Mouse (Mus musculus): ENCODE data around the gene Hist1h4b.
"Not testable (repeated sequence)": the region's sequence is repeated elsewhere in the genome, so short reads cannot be mapped to it uniquely, and the experiment has no call there.

Hist1h4b gene

GRCm38 (mm10) chr13:23756790-23757189, at the start of gene Hist1h4b:
Gene Hist1h4b (plus strand): TSS chr13:23757013.
- DNase-seq (ENCODE audit: extremely low read depth, insufficient read length, low spot score): peak; percentile 97

GRCm38 (mm10) chr13:23708041-23708440, 48.8 kb upstream of the Hist1h4b start:
- DNase-seq (ENCODE audit: extremely low read depth, insufficient read length, low spot score): no peak

GRCm38 (mm10) chr13:23708654-23709053, 48.2 kb upstream of the Hist1h4b start:
- no peak for DNase-seq (ENCODE audit: extremely low read depth, insufficient read length, low spot score)

DNA sequence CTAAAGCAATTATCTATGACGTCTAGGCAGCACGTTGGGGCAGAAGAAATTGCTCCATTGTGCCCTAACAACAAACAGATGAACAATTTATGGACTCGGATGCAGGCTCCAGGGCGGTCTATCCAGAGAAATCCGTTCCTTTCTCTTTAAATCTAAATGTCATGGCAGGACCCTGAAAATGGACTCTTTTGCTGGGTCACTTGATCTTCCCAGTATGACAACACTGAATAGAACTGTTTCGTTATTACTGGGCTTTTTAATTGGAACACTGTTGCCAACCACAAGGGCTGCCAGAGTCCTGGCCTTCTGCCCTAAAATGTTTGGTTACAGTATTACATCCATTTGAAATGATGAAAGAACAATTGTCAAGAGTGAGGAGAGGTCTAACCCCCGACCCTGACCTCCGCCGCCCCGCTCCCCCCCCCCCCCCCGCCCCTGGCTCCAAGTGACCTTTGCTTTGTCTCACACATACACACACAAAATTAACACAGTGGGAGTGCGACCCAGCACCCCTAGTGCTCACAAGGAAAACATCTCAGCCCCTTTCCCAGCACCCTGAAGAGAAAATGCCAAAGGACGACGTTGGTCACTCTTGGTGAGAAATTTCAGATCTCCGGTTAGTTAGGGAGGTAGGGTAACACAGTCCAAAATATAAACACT, 47.0 kb upstream of the Hist1h4b start:
- DNase-seq (ENCODE audit: extremely low read depth, insufficient read length, low spot score): no peak

DNA sequence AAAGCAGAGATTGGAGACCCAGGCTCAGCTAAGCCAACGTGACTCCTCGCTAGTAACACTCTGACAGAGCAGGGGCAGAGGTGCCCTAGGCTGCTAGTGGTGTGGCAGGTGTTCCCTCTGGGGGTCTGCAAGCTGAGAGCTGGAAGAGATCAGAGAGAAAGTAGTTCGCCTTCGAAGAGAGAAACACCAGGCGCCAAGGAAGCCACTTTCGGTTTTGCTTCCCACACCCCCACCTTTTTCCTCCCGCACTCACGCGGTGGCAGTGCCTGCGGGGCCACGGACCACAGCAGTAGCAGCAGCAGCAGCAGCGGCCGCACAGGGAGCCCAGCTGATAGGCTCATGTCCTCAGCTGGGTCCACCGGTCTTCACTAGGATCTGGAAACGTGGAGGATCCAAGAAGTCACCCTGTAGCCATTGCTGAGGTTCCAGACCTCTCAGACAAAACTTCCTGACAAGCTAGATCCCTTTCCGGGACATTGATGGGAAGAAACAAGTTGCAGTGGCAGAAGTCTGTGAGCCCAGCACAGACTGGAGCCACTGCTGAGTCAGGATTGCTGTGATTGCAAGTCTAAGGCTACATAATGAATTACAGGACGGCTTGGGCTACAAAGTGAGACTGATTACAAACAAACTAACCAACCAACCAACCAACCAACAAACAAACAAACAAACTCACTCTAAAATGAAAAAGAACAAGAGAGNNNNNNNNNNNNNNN, 46.3 kb upstream of the Hist1h4b start, which contains the start of gene Hfe:
Gene Hfe, minus strand, starts transcription at position 481 of the 716 bp plus-strand sequence.
- peak; percentile 79 for DNase-seq (ENCODE audit: extremely low read depth, insufficient read length, low spot score)

DNA sequence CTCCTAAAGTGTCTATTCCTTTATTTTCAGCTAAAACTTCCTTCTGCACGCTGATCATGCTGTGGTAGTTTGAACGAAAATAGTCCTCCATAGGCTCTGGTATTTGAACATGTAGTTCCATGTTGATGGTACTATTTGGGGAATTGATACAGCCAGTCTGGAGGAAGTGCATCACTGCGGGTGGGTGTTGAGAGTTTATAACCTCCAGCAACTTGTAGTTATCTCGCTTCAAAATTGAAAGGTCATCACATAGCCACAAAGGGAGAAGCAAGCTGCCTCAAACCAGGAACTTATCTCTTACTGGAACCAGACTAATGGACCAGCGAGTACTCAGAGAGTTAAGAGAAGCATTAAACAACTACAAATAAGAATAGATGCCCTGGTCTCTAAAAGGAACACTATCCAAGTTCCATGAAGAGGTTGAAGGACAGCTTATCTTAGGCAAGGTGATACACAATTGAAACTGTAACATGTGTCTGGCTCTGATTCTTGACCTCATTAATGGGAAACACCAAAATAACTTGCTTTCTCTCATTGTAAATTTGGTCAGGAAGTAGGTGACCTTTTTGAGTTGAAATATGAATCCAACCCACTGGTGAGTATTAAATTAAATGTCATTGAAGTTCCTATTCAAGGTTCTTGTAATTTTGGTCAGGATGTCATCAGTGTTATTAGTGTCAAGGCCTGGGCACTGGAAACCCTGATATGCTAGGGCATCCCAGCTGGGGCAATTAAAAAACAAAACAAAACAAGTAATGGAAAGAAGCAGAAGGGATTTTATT, 40.4 kb upstream of the Hist1h4b start:
- no peak for DNase-seq (ENCODE audit: extremely low read depth, insufficient read length, low spot score)

- no peak for DNase-seq (ENCODE audit: extremely low read depth, insufficient read length, low spot score)
Measured at GRCm38 (mm10) chr13:23717176-23717575, 39.6 kb upstream of the Hist1h4b start.

GRCm38 (mm10) chr13:23717593-23718245, 39.1 kb upstream of the Hist1h4b start:
- DNase-seq (ENCODE audit: extremely low read depth, insufficient read length, low spot score): not testable (repeated sequence)

- no peak for DNase-seq (ENCODE audit: extremely low read depth, insufficient read length, low spot score)
Measured at GRCm38 (mm10) chr13:23724239-23724638, 32.6 kb upstream of the Hist1h4b start.

DNA sequence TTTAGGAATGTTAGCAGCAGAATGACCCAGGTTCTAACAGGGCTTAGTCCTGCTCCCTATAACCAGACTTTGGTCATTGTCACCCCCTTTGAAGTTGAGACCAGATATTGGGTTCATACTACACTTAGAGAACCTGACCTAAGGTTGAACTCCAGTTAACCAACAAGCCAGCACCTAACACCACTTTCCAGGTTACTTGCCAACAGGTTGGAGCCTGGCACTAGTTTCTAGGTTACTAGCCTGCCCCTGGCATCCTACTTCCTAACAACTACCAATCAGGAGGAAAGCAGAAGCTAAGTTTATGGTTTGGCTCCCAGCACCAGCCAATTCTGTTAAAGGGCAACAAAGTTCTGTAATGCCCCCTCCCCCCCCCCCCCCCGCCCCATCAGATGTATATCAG, 31.6 kb upstream of the Hist1h4b start:
- DNase-seq (ENCODE audit: extremely low read depth, insufficient read length, low spot score): no peak

- DNase-seq (ENCODE audit: extremely low read depth, insufficient read length, low spot score): no peak
Measured at GRCm38 (mm10) chr13:23728472-23729191, 28.2 kb upstream of the Hist1h4b start.

GRCm38 (mm10) chr13:23729192-23729525, 27.7 kb upstream of the Hist1h4b start:
- DNase-seq (ENCODE audit: extremely low read depth, insufficient read length, low spot score): no peak

- no peak for DNase-seq (ENCODE audit: extremely low read depth, insufficient read length, low spot score)
Measured at GRCm38 (mm10) chr13:23729706-23730105, 27.1 kb upstream of the Hist1h4b start.

GRCm38 (mm10) chr13:23730479-23730878, 26.3 kb upstream of the Hist1h4b start:
- peak; percentile 40 for DNase-seq (ENCODE audit: extremely low read depth, insufficient read length, low spot score)

GRCm38 (mm10) chr13:23732156-23732804, 24.5 kb upstream of the Hist1h4b start:
- DNase-seq (ENCODE audit: extremely low read depth, insufficient read length, low spot score): peak; percentile 22

DNA sequence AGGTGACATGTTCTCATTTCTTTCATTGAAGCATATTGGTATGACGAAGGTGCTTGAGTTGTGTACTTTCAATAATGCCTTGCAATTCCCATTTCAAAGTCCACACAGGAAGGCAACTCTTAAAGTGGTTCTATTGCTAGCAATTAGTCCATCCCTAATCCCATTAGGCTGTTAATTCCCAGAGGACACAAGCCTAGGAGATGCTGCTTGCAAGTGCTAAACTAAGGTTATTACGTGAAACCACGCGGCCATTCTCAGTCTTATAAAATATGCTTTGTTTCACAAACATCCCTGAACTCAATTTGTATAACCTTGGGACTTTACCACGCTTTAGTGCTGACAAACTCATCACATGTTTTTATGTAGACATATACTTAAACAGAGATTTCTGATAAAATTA, 19.7 kb upstream of the Hist1h4b start:
- DNase-seq (ENCODE audit: extremely low read depth, insufficient read length, low spot score): no peak

- DNase-seq (ENCODE audit: extremely low read depth, insufficient read length, low spot score): peak; percentile 23
Measured at GRCm38 (mm10) chr13:23738041-23738440, 18.8 kb upstream of the Hist1h4b start.

GRCm38 (mm10) chr13:23738677-23739068, 18.1 kb upstream of the Hist1h4b start, which contains the start of gene Hist1h1c:
Gene Hist1h1c (plus strand): TSS chr13:23738808.
- DNase-seq (ENCODE audit: extremely low read depth, insufficient read length, low spot score): peak; percentile 98

DNA sequence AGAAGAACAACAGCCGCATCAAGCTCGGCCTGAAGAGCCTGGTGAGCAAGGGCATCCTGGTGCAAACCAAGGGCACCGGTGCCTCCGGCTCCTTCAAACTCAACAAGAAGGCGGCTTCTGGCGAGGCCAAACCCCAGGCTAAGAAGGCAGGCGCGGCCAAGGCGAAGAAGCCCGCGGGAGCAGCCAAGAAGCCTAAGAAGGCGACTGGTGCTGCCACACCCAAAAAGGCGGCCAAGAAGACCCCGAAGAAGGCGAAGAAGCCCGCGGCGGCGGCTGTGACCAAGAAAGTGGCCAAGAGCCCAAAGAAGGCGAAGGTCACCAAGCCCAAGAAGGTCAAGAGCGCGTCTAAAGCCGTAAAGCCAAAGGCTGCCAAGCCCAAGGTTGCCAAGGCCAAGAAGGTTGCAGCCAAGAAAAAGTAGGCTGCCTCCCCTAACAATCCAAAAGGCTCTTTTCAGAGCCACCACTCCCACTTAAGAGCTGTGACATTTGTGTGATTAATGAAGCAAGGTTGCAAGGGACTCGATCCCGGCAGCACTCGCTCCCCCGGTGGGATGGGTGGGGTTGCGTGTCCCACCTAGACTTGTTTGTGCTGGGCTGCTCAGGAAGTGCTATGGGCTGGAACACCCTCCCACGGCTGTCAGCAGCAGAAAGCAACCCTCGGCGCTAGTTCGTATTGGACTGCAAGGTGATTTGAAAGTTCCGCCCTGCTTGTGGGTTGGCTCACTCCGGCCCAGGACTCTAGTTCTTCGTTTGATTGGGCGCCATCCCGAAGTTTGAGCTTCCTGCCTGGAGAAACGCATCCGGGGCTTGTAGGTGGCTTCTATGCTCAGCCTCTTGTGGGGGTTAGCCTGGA, 17.5 kb upstream of the Hist1h4b start:
- DNase-seq (ENCODE audit: extremely low read depth, insufficient read length, low spot score): peak; percentile 96
